Mouse (Mus musculus): Measurements from ENCODE around the gene Susd1.

DNA sequence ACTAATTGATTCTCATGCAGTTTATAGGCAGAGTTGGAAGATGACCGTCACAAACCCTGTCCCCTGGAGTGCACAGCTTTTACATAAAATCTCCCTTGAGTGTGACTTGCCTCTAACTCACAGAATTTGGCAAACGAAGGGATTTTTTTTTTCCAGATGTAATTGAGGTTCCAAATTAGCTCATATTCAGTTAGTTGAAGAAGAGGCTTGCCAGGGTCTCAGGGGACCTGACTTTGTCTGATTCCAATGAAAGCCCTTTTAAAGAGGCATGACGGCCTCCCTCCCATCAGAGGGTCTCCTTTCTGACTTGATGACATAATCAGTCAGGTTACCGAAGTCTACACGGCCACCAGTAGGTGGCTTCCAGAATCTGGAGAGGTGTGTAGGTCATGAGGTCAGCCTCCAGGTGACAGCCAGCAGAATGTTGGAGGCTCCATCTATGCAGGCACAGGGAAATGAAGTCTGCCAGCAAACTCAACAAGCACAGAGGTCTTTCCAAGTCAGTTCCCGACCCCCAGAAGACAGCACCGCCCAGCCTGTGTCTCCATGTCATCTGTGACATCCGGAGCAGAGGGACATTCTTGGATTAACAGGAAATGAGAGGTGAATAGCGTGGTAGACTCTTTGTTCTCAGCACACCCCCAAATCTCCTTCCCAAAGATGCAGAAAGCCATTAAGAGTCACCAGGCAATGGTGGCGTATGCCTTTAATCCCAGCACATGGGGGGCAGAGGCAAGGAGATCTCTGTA lies 130.4 kb downstream of the Susd1 start:
- TF ChIP-seq ZNF384 (IDR thresholded peaks at IDR 0.05; ENCODE audit: low read depth, low read length) (no peak), CTCF (IDR thresholded peaks at IDR 0.05 in 2 of 3, conservative IDR thresholded peaks at IDR 0.05 in 1 of 3; ENCODE audit: control insufficient read depth in 1 of 3, insufficient read depth in 1 of 3, low read depth in 2 of 3, low read length in 3 of 3, poor library complexity in 1 of 3, severe bottlenecking in 1 of 3) (no peak), SIN3A (IDR thresholded peaks at IDR 0.05; ENCODE audit: low read length) (no peak), POLR2A (IDR thresholded peaks at IDR 0.05; ENCODE audit: control insufficient read depth in 1 of 2, insufficient read depth in 1 of 2, low read depth in 1 of 2, low read length in 2 of 2, poor library complexity in 1 of 2) (no peak), MXI1 (IDR thresholded peaks at IDR 0.05; ENCODE audit: low read depth, low read length) (no peak), HCFC1 (IDR thresholded peaks at IDR 0.05; ENCODE audit: low read depth, low read length) (no peak), E2F4 (IDR thresholded peaks at IDR 0.05; ENCODE audit: borderline replicate concordance, low read depth, low read length) (no peak)

Data from MEL (cell line).